Mouse (Mus musculus): ENCODE measurements at regions not wholly inside any gene's neighbourhood (a gene's known extent, or its start where the extent isn't known, plus 50 kb on each side); places are given as distances from the start of the nearest gene placed in this dataset.

DNA sequence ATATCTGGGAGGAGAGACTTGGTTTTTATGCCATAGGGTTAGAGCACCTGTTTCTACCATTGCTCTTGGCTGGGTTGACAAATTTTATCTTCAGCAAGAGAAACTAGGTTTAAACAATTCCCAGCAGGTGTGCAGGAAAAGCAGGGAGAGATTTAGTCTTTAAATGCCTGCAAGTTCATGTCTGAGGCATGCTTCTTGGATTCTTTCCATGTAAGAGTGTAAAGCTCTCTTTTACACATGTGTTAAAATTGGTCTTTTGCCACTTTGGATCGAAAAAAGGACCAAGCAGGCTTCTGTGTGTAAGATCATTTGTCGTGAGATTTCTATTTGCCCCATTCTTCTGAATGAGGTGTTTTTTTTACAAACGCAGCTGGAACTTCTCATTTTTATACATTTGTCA, 231.3 kb downstream of the Atp6ap1l start:
- 52% methylated on average over 3 of the region's 3 CpGs for WGBS

DNA sequence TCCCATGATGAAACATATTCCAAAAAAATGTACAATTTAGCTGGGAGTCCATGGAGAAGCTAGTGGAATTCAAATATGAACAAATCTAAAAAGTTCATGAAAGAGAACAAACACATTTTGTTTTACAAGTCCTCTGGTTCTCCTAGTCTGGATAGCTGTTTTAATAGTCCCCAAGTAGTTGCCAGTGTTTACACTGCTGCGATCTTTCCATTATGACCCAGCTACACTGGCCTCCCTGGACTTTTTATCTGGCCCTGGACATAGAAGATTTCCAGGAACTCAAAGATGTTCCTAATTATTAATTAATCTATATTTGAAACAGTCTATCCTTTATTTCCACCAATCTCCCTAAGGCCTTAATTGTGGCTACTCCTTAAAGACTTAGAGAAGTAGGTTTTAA, 232.1 kb downstream of the Atp6ap1l start:
- H3K4me1 ChIP-seq (ENCODE audit: insufficient read depth, low read depth, low read length): no peaks in the 10 kb centered on the region
- no peaks in the 10 kb centered on the region for H3K27me3 ChIP-seq (replicated peaks; ENCODE audit: insufficient read depth, low read length)
- no peak overlapping the region for H3K4me3 ChIP-seq (ENCODE audit: low read depth, low read length)
- no peak overlapping the region for H3K4me2 ChIP-seq (replicated peaks; ENCODE audit: low read depth, low read length)
- H3K27ac ChIP-seq (ENCODE audit: low read length): no peak overlapping the region
- H3K9me3 ChIP-seq (ENCODE audit: low read length): no peaks in the 10 kb centered on the region
- 58% methylated on average over 1 of the region's 1 CpGs for WGBS
- no peak for ATAC-seq
- H3K36me3 ChIP-seq (ENCODE audit: insufficient read depth, low read length): no peaks in the 10 kb centered on the region
- DNase-seq (ENCODE audit: low spot score): no peak
- no peak overlapping the region for H3K9ac ChIP-seq (replicated peaks; ENCODE audit: low read depth)
- TF ChIP-seq CTCF (IDR thresholded peaks at IDR 0.05) (no peak), EP300 (IDR thresholded peaks at IDR 0.05) (no peak)

More for the DNA sequence above, 231.3 kb downstream of the Atp6ap1l start:
- Histone ChIP-seq H3K9me3 (ENCODE audit: low read length) (no peaks in the 10 kb centered on the region), H3K4me1 (ENCODE audit: insufficient read depth, low read depth, low read length) (no peaks in the 10 kb centered on the region), H3K4me3 (ENCODE audit: low read depth, low read length) (no peak overlapping the region), H3K27me3 (replicated peaks; ENCODE audit: insufficient read depth, low read length) (no peaks in the 10 kb centered on the region), H3K27ac (ENCODE audit: low read length) (no peak overlapping the region), H3K9ac (replicated peaks; ENCODE audit: low read depth) (no peak overlapping the region), H3K36me3 (ENCODE audit: insufficient read depth, low read length) (no peaks in the 10 kb centered on the region), H3K4me2 (replicated peaks; ENCODE audit: low read depth, low read length) (no peak overlapping the region)
- DNase-seq (ENCODE audit: low spot score) (no peak), ATAC-seq (no peak)
- TF ChIP-seq EP300 (IDR thresholded peaks at IDR 0.05): no peak
- TF ChIP-seq CTCF (IDR thresholded peaks at IDR 0.05): no peak

DNA sequence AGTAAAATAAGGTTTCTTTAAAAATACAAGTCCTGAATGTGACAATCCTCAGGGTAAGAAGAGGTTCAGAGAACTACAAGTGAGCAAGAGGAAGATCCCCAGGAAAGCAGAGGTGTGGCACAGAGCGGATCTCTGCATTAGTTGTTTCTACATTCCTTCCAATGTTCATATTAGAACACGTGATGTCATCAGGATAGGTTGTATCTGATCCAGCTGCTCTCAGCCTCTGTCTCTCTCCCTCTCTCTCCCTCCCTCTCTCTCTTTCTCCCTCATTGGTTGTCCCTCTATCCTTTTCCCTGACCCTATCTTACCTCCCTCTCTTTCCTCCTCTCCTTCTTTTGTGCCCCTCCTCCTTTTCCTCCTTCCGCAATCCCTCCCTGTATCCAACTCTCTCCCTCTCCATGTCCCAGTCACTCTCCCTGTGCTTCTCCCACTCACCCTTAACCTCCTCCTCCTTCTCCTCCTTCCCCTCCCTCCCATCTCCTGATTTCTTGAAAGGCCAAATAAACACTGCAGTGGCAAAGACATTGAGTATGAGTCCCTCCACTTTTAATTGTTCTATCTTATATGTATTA, 243.5 kb downstream of the Atp6ap1l start:
- ATAC-seq (no peak), DNase-seq (ENCODE audit: low spot score) (no peak)
- no peak overlapping the region for H3K9ac ChIP-seq (replicated peaks; ENCODE audit: low read depth)
- no peak overlapping the region for H3K4me2 ChIP-seq (replicated peaks; ENCODE audit: low read depth, low read length)
- H3K36me3 ChIP-seq (ENCODE audit: insufficient read depth, low read length): no peaks in the 10 kb centered on the region
- WGBS: 74% methylated on average over 3 of the region's 3 CpGs
- no peak overlapping the region for H3K27ac ChIP-seq (ENCODE audit: low read length)
- no peaks in the 10 kb centered on the region for H3K9me3 ChIP-seq (ENCODE audit: low read length)
- no peaks in the 10 kb centered on the region for H3K27me3 ChIP-seq (replicated peaks; ENCODE audit: insufficient read depth, low read length)
- TF ChIP-seq CTCF (IDR thresholded peaks at IDR 0.05) (no peak), EP300 (IDR thresholded peaks at IDR 0.05) (no peak)
- H3K4me3 ChIP-seq (ENCODE audit: low read depth, low read length): no peak overlapping the region
- no peaks in the 10 kb centered on the region for H3K4me1 ChIP-seq (ENCODE audit: insufficient read depth, low read depth, low read length)

DNA sequence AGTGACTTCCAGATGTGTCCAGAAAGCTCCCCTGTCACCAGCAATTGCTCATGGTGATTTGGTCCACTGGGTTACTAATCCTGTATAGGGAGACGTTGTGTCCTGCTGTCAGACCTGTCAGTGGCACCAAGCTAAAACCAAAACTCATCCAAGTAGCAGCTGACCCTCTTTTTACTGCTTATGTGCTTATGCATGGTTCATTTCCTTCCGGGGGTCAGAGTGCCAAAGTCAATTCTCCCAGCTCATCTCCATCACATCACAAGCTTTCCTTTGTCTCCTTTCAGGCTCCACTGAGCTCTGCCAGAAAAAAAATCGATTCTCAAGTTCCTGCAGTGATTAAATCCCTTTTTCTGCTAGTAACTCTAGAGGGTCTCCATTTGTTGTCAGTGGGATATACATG, 244.2 kb downstream of the Atp6ap1l start:
- Histone ChIP-seq H3K9me3 (ENCODE audit: low read length) (no peaks in the 10 kb centered on the region), H3K36me3 (ENCODE audit: insufficient read depth, low read length) (no peaks in the 10 kb centered on the region), H3K4me3 (ENCODE audit: low read depth, low read length) (no peak overlapping the region), H3K4me1 (ENCODE audit: insufficient read depth, low read depth, low read length) (no peaks in the 10 kb centered on the region), H3K27ac (ENCODE audit: low read length) (no peak overlapping the region), H3K4me2 (replicated peaks; ENCODE audit: low read depth, low read length) (no peak overlapping the region), H3K9ac (replicated peaks; ENCODE audit: low read depth) (no peak overlapping the region), H3K27me3 (replicated peaks; ENCODE audit: insufficient read depth, low read length) (no peaks in the 10 kb centered on the region)
- WGBS: 27% methylated on average over 3 of the region's 3 CpGs
- no peak for DNase-seq (ENCODE audit: low spot score)
- no peak for ATAC-seq
- no peak for TF ChIP-seq EP300 (IDR thresholded peaks at IDR 0.05)

DNA sequence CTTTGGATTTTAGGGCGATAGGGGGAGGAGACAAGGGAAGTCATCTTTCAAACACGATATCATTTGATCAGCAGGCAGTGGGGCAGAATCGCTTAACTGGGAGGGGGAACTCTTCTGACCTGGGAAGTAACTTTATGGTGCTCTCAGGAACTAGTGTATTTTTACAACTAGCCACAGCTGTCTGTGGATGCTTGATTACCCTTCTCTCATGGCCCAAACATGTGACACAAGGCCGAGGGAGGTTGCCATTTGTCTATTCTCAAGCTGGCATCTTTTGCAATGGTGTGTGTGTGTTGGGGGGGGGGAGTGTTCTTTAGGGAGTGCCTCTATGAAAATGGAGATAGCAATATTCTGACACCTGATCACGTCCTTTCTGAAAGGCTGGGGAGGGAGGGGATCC, 246.1 kb downstream of the Atp6ap1l start:
- no peak for DNase-seq (ENCODE audit: low spot score)
- Histone ChIP-seq H3K4me2 (replicated peaks; ENCODE audit: low read depth, low read length) (no peak overlapping the region), H3K9ac (replicated peaks; ENCODE audit: low read depth) (no peak overlapping the region), H3K9me3 (ENCODE audit: low read length) (no peaks in the 10 kb centered on the region), H3K27ac (ENCODE audit: low read length) (no peak overlapping the region), H3K36me3 (ENCODE audit: insufficient read depth, low read length) (no peaks in the 10 kb centered on the region), H3K4me3 (ENCODE audit: low read depth, low read length) (no peak overlapping the region), H3K27me3 (replicated peaks; ENCODE audit: insufficient read depth, low read length) (no peaks in the 10 kb centered on the region), H3K4me1 (ENCODE audit: insufficient read depth, low read depth, low read length) (no peaks in the 10 kb centered on the region)
- no peak for ATAC-seq
- 71% methylated on average over 5 of the region's 5 CpGs for WGBS
- TF ChIP-seq EP300 (IDR thresholded peaks at IDR 0.05): no peak
- no peak for TF ChIP-seq CTCF (IDR thresholded peaks at IDR 0.05)

DNA sequence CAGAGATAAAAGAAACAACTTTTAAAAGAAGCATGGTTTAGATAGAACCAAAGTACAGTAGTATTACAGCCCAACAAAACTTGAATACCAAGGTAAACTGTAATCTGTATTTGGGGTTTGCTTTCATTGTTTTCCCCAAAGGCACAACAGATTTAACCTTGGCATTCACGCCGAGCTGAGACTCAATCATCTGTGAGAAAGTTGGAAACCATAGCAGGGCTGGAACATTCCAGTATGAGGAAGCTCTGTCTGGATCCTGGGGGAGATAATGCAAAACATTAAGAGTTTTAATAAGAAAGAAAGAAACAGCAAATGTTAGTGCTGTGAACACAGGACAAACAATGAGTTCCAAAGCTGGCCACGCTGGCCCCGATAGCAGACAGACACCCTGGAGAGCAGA, 258.8 kb downstream of the Atp6ap1l start:
- Histone ChIP-seq H3K9ac (replicated peaks; ENCODE audit: low read depth) (no peak overlapping the region), H3K4me3 (ENCODE audit: low read depth, low read length) (no peak overlapping the region), H3K9me3 (ENCODE audit: low read length) (no peaks in the 10 kb centered on the region), H3K36me3 (ENCODE audit: insufficient read depth, low read length) (no peaks in the 10 kb centered on the region), H3K27me3 (replicated peaks; ENCODE audit: insufficient read depth, low read length) (no peaks in the 10 kb centered on the region), H3K4me1 (ENCODE audit: insufficient read depth, low read depth, low read length) (no peaks in the 10 kb centered on the region), H3K4me2 (replicated peaks; ENCODE audit: low read depth, low read length) (no peak overlapping the region), H3K27ac (ENCODE audit: low read length) (no peak overlapping the region)
- ATAC-seq (no peak), DNase-seq (ENCODE audit: low spot score) (no peak)
- TF ChIP-seq EP300 (IDR thresholded peaks at IDR 0.05) (no peak), CTCF (IDR thresholded peaks at IDR 0.05) (no peak)
- WGBS: 74% methylated on average over 4 of the region's 4 CpGs

DNA sequence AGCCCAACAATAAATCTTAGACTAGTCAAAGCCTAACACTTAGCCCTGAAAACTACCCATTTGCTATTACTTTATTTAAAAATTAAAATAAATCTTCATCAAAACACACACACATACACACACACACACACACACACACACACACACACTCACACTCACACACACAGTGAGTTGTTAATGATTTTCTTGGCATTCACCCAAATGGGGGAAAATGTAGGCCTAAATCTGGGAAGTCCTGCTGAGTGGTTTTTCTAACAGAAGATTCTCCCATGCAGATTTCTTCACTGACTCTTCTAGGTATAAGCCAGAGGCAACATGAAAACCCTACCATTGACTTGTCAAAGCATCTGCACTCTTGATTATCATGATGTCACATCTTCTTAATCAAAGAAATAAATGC, 260.9 kb downstream of the Atp6ap1l start:
- Histone ChIP-seq H3K9ac (replicated peaks; ENCODE audit: low read depth) (no peak overlapping the region), H3K4me1 (ENCODE audit: insufficient read depth, low read depth, low read length) (no peaks in the 10 kb centered on the region), H3K36me3 (ENCODE audit: insufficient read depth, low read length) (no peaks in the 10 kb centered on the region), H3K9me3 (ENCODE audit: low read length) (no peaks in the 10 kb centered on the region), H3K27me3 (replicated peaks; ENCODE audit: insufficient read depth, low read length) (no peaks in the 10 kb centered on the region), H3K27ac (ENCODE audit: low read length) (no peak overlapping the region), H3K4me2 (replicated peaks; ENCODE audit: low read depth, low read length) (no peak overlapping the region), H3K4me3 (ENCODE audit: low read depth, low read length) (no peak overlapping the region)
- DNase-seq (ENCODE audit: low spot score) (no peak), ATAC-seq (no peak)
- no peak for TF ChIP-seq CTCF (IDR thresholded peaks at IDR 0.05)
- no peak for TF ChIP-seq EP300 (IDR thresholded peaks at IDR 0.05)

All from lung, postnatal 0 days (tissue).